ENCODE assay signal across 9 mouse cellular contexts in the genomic region with DNA sequence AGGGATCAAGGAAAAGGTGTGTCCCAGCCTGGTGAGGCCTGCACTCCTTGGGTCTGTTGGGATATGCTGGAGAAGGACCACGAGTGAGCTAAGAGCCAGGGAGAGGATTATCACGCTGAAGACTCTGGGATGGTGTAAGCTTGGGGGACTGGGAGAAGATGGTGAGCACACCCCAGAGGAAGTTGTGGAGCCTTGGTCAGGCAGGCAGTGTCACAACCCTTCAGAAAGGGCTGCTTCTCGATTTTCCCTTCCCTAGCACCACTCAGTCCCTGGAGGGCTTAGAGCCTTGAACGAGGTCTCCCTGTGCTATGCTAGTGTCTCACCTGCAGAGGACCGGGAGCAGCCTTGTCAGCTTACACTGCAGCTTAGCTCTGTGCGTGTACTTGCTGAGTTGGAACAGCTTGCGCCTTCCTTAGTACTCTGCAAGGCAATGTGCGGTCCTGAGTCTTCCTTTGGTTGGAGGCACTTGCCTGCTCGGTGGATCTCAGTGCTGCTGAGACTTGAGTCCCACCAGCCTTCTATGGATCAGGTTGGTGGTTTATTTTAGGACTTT. TPM values are rescaled to one million over a fixed set of nuclear protein-coding genes. Genes with fewer than 3 reads are reported as not detected.
DNase-seq lines count a peak whose midpoint lies in the region; ATAC-seq and TF ChIP-seq lines count a peak whose summit lies in the region.
"Had no signal": no experiment of that assay in that cellular context is flagged by ENCODE, and none has a peak within 500 bp of the region (broad histone marks: within the 10 kb centered on the region; RNA-seq: fewer than 3 reads in every experiment).

No protein-coding gene starts in this region.

- ATAC-seq in megakaryocyte, adult 5-6 weeks (ENCODE audit: poor library complexity, severe bottlenecking) = peak; percentile 83
- ATAC-seq in erythroblast, adult 5-6 weeks (replicated peaks; ENCODE audit: low FRiP score, poor library complexity, severe bottlenecking) = no peak; the same call in 1 of the 2 replicates
- ATAC-seq: Patski had no signal

- peak; percentile 44; the same call in 1 of the 2 replicates for TF ChIP-seq CTCF in kidney, adult 2 months (conservative IDR thresholded peaks at IDR 0.05; ENCODE audit: insufficient read depth, insufficient read length, low read depth, low read length)
- TF ChIP-seq CTCF in cortical plate, adult 2 months (IDR thresholded peaks at IDR 0.05; ENCODE audit: extremely low read depth, insufficient read depth, low read length) = peak; percentile 20; the same call in 1 of the 2 replicates

- in situ Hi-C loops in ES-E14 (cut with MboI; ENCODE audit: low sequenced_read_pairs in 2 of 2, unreplicated experiment in 2 of 2) = no loop called here

- H3K27ac ChIP-seq in kidney, adult 2 months (ENCODE audit: insufficient read depth, low read depth, low read length) = peak overlapping the region; percentile 3; the same call in 1 of the 2 replicates
- no peak overlapping the region for H3K27ac ChIP-seq in ES-E14 (ENCODE audit: insufficient read depth, low read depth, low read length, poor library complexity, severe bottlenecking)
- H3K27ac ChIP-seq in cortical plate, adult 2 months (ENCODE audit: insufficient read depth, low read length) = no peak overlapping the region

- peaks cover 15% of the 10 kb centered on the region for H3K4me1 ChIP-seq in kidney, adult 2 months (ENCODE audit: control insufficient read depth, insufficient read depth, low read length)
- H3K4me1 ChIP-seq in ES-E14 (ENCODE audit: control insufficient read depth in 2 of 2, insufficient read depth in 2 of 2, low read length in 2 of 2, poor library complexity in 1 of 2) = no peaks in the 10 kb centered on the region
- no peaks in the 10 kb centered on the region for H3K4me1 ChIP-seq in cortical plate, adult 2 months (ENCODE audit: control insufficient read depth, insufficient read depth, low read length)

- no peaks in the 10 kb centered on the region for H3K27me3 ChIP-seq in kidney, adult 2 months (replicated peaks; ENCODE audit: control insufficient read depth, insufficient read depth, low read length)
- H3K27me3 ChIP-seq: Patski had no signal

- no peak overlapping the region for H3K4me3 ChIP-seq in kidney, adult 2 months (ENCODE audit: insufficient read depth, low read depth, low read length)
- no peak overlapping the region for H3K4me3 ChIP-seq in ES-E14 (ENCODE audit: insufficient read depth in 1 of 2, low read depth in 1 of 2, low read length in 2 of 2, poor library complexity in 1 of 2, severe bottlenecking in 1 of 2)
- no peak overlapping the region for H3K4me3 ChIP-seq in cortical plate, adult 2 months (ENCODE audit: insufficient read depth, low read length)

- 41% methylated on average over 9 of the region's 9 CpGs for WGBS in kidney, adult 2 months

- TF ChIP-seq POLR2A in kidney, adult 2 months (IDR thresholded peaks at IDR 0.05; ENCODE audit: low read depth, low read length) = no peak
- TF ChIP-seq POLR2A in cortical plate, adult 2 months (IDR thresholded peaks at IDR 0.05; ENCODE audit: extremely low read depth, insufficient read depth, low read length) = no peak

- H3K9me3 ChIP-seq in ES-E14 (ENCODE audit: control insufficient read depth, insufficient read depth, low read depth, low read length) = no peaks in the 10 kb centered on the region

- H3K36me3 ChIP-seq in kidney, adult 2 months (ENCODE audit: control insufficient read depth, insufficient read depth, low read length) = peaks cover 1% of the 10 kb centered on the region; the same call in 1 of the 2 replicates
- H3K36me3 ChIP-seq in ES-E14 (ENCODE audit: control insufficient read depth, insufficient read depth, low read length, poor library complexity, severe bottlenecking) = peaks cover 11% of the 10 kb centered on the region; the same call in 1 of the 2 replicates

- peak; percentile 50 for DNase-seq in kidney, adult 2 months
- DNase-seq in kidney, postnatal 14 days = no peak
- DNase-seq in ES-E14 (ENCODE audit: low read depth, low spot score) = peak; percentile 3
- DNase-seq in ovary, adult 18-20 months (ENCODE audit: low spot score) = no peak
- DNase-seq: spleen, adult 18-20 months had no signal

- H3K9ac ChIP-seq in ES-E14 (ENCODE audit: insufficient read depth, low read depth, low read length, poor library complexity, severe bottlenecking) = no peak overlapping the region

TF ChIP-seq in ES-E14, 5 proteins besides CTCF, POLR2A, EP300 and RAD21:
- TF ChIP-seq MAFK (IDR thresholded peaks at IDR 0.05; ENCODE audit: insufficient read depth, low read depth, low read length) (no peak), ZNF384 (IDR thresholded peaks at IDR 0.05; ENCODE audit: low read depth, low read length) (no peak), HCFC1 (IDR thresholded peaks at IDR 0.05; ENCODE audit: borderline replicate concordance, insufficient read depth, low read length) (no peak), ZC3H11A (IDR thresholded peaks at IDR 0.05; ENCODE audit: borderline replicate concordance, low read depth, low read length) (no peak), CHD2 (IDR thresholded peaks at IDR 0.05; ENCODE audit: low read depth, low read length) (no peak)
TF ChIP-seq in ES-E14: peak in this region for 0.

RNA-seq across cellular contexts. Expression of a gene that starts 51.6 kb away (rescaled TPM):
- polyA plus RNA-seq in kidney, adult 2 months (2012; rRNA removed) = 17.5 and 18.6 TPM in 2 replicates
- 11.3 and 13.1 TPM in 2 replicates for total RNA-seq in ES-E14 (2012; rRNA removed)
- 15.4 and 17.1 TPM in 2 replicates for polyA plus RNA-seq in cortical plate, adult 2 months (2012; rRNA removed)
- 26.7 and 26.9 TPM in 2 replicates for total RNA-seq in megakaryocyte, adult 5-6 weeks (2015)
- 17.0 and 21.7 TPM in 2 replicates for total RNA-seq in megakaryocyte, adult 5-6 weeks (2017)
- 19.2 and 20.8 TPM in 2 replicates for total RNA-seq in erythroblast, adult 5-6 weeks (2015; ENCODE audit: low replicate concordance)
- total RNA-seq in erythroblast, adult 5-6 weeks (2017; ENCODE audit: low replicate concordance) = 25.5 and 31.2 TPM in 2 replicates

RNA-seq across cellular contexts. Expression of a gene that starts 51.7 kb away (rescaled TPM):
- 15.6 and 16.3 TPM in 2 replicates for polyA plus RNA-seq in kidney, adult 2 months (2012; rRNA removed)
- 25.3 and 34.1 TPM in 2 replicates for total RNA-seq in ES-E14 (2012; rRNA removed)
- polyA plus RNA-seq in cortical plate, adult 2 months (2012; rRNA removed) = 17.7 and 18.5 TPM in 2 replicates
- 11.7 and 22.2 TPM in 2 replicates for total RNA-seq in megakaryocyte, adult 5-6 weeks (2015)
- 18.7 and 19.7 TPM in 2 replicates for total RNA-seq in megakaryocyte, adult 5-6 weeks (2017)
- 1.3 and 10.4 TPM in 2 replicates for total RNA-seq in erythroblast, adult 5-6 weeks (2015; ENCODE audit: low replicate concordance)
- 9.5 and 12.6 TPM in 2 replicates for total RNA-seq in erythroblast, adult 5-6 weeks (2017; ENCODE audit: low replicate concordance)

Comparison
In these comparisons a context has a peak if more than half of its experiments do, and no peak if none do; other contexts are left out.
1. DNase-seq: peak in kidney, adult 2 months (single experiment) and ES-E14 (single experiment); none in kidney, postnatal 14 days (single experiment) and ovary, adult 18-20 months (single experiment).